Mouse (Mus musculus) CH12.LX (cell line): Measurements from ENCODE around the gene Vsig10. TPM values are rescaled to one million over a fixed set of nuclear protein-coding genes. Genes with fewer than 3 reads are reported as not detected.

Source experiments
- DNase-seq: peaks from one replicate; pipeline ENCODE4 v3.0.0-alpha.2; 2013; ENCODE audit errors: extremely low read depth
- H3K27ac ChIP-seq: 2 replicates; pipeline ENCODE4 v1.5.1; 2012; ENCODE audit warnings: low read depth, mild to moderate bottlenecking, control low read depth, moderate library complexity; ENCODE audit not compliant: insufficient read depth
- H3K27me3 ChIP-seq: replicated peaks from 2 replicates; pipeline ENCODE3; 2012; ENCODE audit warnings: inconsistent platforms
- H3K36me3 ChIP-seq, 2 experiments: replicated peaks in 1 of 2; 2 replicates each; pipeline versions ENCODE3 to v1.6.1; 2012; ENCODE audit warnings: inconsistent platforms in 1 of 2, low read length in 1 of 2, mild to moderate bottlenecking in 1 of 2, mixed read lengths in 1 of 2, moderate library complexity in 1 of 2; ENCODE audit not compliant: control insufficient read depth in 1 of 2, insufficient read depth in 1 of 2
- H3K4me1 ChIP-seq, 2 experiments: 2 replicates each; pipeline ENCODE4 v1.6.1; 2012; ENCODE audit warnings: inconsistent platforms in 1 of 2, moderate library complexity in 1 of 2; ENCODE audit not compliant: insufficient read depth in 2 of 2, control insufficient read depth in 1 of 2
- H3K4me2 ChIP-seq: 2 replicates; pipeline ENCODE4 v1.6.1; 2012; ENCODE audit warnings: low read depth, mild to moderate bottlenecking, control low read depth; ENCODE audit not compliant: poor library complexity, insufficient read depth, severe bottlenecking
- H3K4me3 ChIP-seq, 3 experiments: fragments of 150-350 bp in 1 of 3; sonication (generic) in 1 of 3; replicated peaks in 1 of 3; 2 replicates each; pipeline versions ENCODE3 to v1.5.1; 2011 to 2012; ENCODE audit warnings: low read depth in 2 of 3, low read length in 2 of 3, mild to moderate bottlenecking in 2 of 3, moderate library complexity in 2 of 3, control low read depth in 1 of 3, improper control_type of control experiment in 1 of 3, inconsistent platforms in 1 of 3, mixed read lengths in 1 of 3; ENCODE audit not compliant: poor library complexity in 1 of 3
- H3K79me2 ChIP-seq: replicated peaks from 2 replicates; pipeline ENCODE4 v1.6.1; 2012; ENCODE audit warnings: mild to moderate bottlenecking, moderate library complexity; ENCODE audit not compliant: control insufficient read depth, poor library complexity, insufficient read depth, severe bottlenecking; ENCODE audit errors: extremely low read depth
- H3K9ac ChIP-seq: 2 replicates; pipeline ENCODE4 v1.6.1; 2012; ENCODE audit warnings: low read depth, mild to moderate bottlenecking, control low read depth, moderate library complexity; ENCODE audit not compliant: insufficient read depth
- H3K9me3 ChIP-seq: replicated peaks from 2 replicates; pipeline ENCODE3; 2012; ENCODE audit warnings: low read length, inconsistent platforms, mixed read lengths
- BHLHE40 ChIP-seq: IDR thresholded peaks from 2 replicates; pipeline ENCODE4 v1.6.1; 2011; ENCODE audit warnings: mild to moderate bottlenecking, low read depth, low read length, improper control_type of control experiment
- CHD1 ChIP-seq: IDR thresholded peaks from 2 replicates; pipeline ENCODE4 v1.6.1; 2012; ENCODE audit warnings: low read depth, low read length, improper control_type of control experiment, inconsistent platforms
- CHD2 ChIP-seq: IDR thresholded peaks from 2 replicates; pipeline ENCODE4 v1.6.1; 2011; ENCODE audit warnings: low read length, improper control_type of control experiment
- E2F4 ChIP-seq: IDR thresholded peaks from 2 replicates; pipeline ENCODE4 v1.6.1; 2011; ENCODE audit warnings: low read depth, low read length, improper control_type of control experiment; ENCODE audit not compliant: insufficient replicate concordance
- ELF1 ChIP-seq: IDR thresholded peaks from 2 replicates; pipeline ENCODE4 v1.6.1; 2014; ENCODE audit warnings: low read depth, mild to moderate bottlenecking, inconsistent platforms, low read length, improper control_type of control experiment
- GABPA ChIP-seq: IDR thresholded peaks from 2 replicates; pipeline ENCODE4 v1.6.1; 2012; ENCODE audit warnings: low read depth, low read length, improper control_type of control experiment, inconsistent platforms; ENCODE audit not compliant: insufficient replicate concordance
- HCFC1 ChIP-seq: IDR thresholded peaks from 2 replicates; pipeline ENCODE4 v1.6.1; 2012; ENCODE audit warnings: low read depth, mild to moderate bottlenecking, inconsistent platforms, low read length, improper control_type of control experiment
- IRF4 ChIP-seq: IDR thresholded peaks from 2 replicates; pipeline ENCODE4 v1.6.1; 2014; ENCODE audit warnings: low read depth, mild to moderate bottlenecking, inconsistent platforms, low read length, improper control_type of control experiment
- JUN ChIP-seq: IDR thresholded peaks from 2 replicates; pipeline ENCODE4 v1.6.1; 2011; ENCODE audit warnings: low read depth, mild to moderate bottlenecking, low read length, improper control_type of control experiment, moderate library complexity; ENCODE audit not compliant: insufficient read depth
- MAZ ChIP-seq: IDR thresholded peaks from 2 replicates; pipeline ENCODE4 v1.6.1; 2012; ENCODE audit warnings: low read depth, mild to moderate bottlenecking, inconsistent platforms, low read length, improper control_type of control experiment, moderate library complexity
- MEF2A ChIP-seq: IDR thresholded peaks from 2 replicates; pipeline ENCODE4 v1.6.1; 2014; ENCODE audit warnings: low read depth, mild to moderate bottlenecking, inconsistent platforms, low read length, improper control_type of control experiment, borderline replicate concordance
- MXI1 ChIP-seq: IDR thresholded peaks from 2 replicates; pipeline ENCODE4 v1.6.1; 2011; ENCODE audit warnings: mild to moderate bottlenecking, low read depth, low read length, improper control_type of control experiment
- MYC ChIP-seq: IDR thresholded peaks from 2 replicates; pipeline ENCODE4 v1.6.1; 2011; ENCODE audit warnings: low read depth, mild to moderate bottlenecking, improper control_type of control experiment, low read length
- NELFE ChIP-seq: IDR thresholded peaks from 2 replicates; pipeline ENCODE4 v1.6.1; 2011; ENCODE audit warnings: low read depth, low read length, improper control_type of control experiment
- NRF1 ChIP-seq: IDR thresholded peaks from 2 replicates; pipeline ENCODE4 v1.6.1; 2014; ENCODE audit warnings: low read depth, mild to moderate bottlenecking, inconsistent platforms, low read length, improper control_type of control experiment, moderate library complexity
- POLR2A ChIP-seq: IDR thresholded peaks from 2 replicates; pipeline ENCODE4 v1.6.1; 2011; ENCODE audit warnings: low read depth, mild to moderate bottlenecking, improper control_type of control experiment, low read length
- RAD21 ChIP-seq: IDR thresholded peaks from 2 replicates; pipeline ENCODE4 v1.6.1; 2011; ENCODE audit warnings: low read depth, mild to moderate bottlenecking, low read length, improper control_type of control experiment, moderate library complexity
- SIN3A ChIP-seq: IDR thresholded peaks from 2 replicates; pipeline ENCODE4 v1.6.1; 2012; ENCODE audit warnings: low read length, improper control_type of control experiment, inconsistent platforms
- TBP ChIP-seq: conservative IDR thresholded peaks from 2 replicates; pipeline ENCODE4 v1.6.1; 2011; ENCODE audit warnings: low read depth, low read length, improper control_type of control experiment
- TCF12 ChIP-seq: IDR thresholded peaks from 2 replicates; pipeline ENCODE4 v1.6.1; 2014; ENCODE audit warnings: low read depth, mild to moderate bottlenecking, inconsistent platforms, low read length, improper control_type of control experiment
- UBTF ChIP-seq: IDR thresholded peaks from 2 replicates; pipeline ENCODE4 v1.6.1; 2012; ENCODE audit warnings: low read depth, mild to moderate bottlenecking, inconsistent platforms, low read length, improper control_type of control experiment, moderate library complexity
- USF1 ChIP-seq: IDR thresholded peaks from 2 replicates; pipeline ENCODE4 v1.6.1; 2014; ENCODE audit warnings: low read depth, mild to moderate bottlenecking, inconsistent platforms, low read length, improper control_type of control experiment
- ZMIZ1 ChIP-seq: IDR thresholded peaks from 2 replicates; pipeline ENCODE4 v1.6.1; 2012; ENCODE audit warnings: low read depth, mild to moderate bottlenecking, inconsistent platforms, low read length, improper control_type of control experiment
- ZNF384 ChIP-seq: IDR thresholded peaks from 2 replicates; pipeline ENCODE4 v1.6.1; 2012; ENCODE audit warnings: low read depth, low read length, improper control_type of control experiment, inconsistent platforms
- dilution Hi-C: fragments of 300-500 bp; cut with MboI; formaldehyde crosslinking; loops from 2 replicates; pipeline ENCODE4 v1.14.3; 2020; ENCODE audit warnings: low sequenced_read_pairs; ENCODE audit not compliant: extremely low pct_unique_long_range_greater_than_20kb, extremely low pct_ligation_motif_present
- in situ Hi-C: fragments of 300-500 bp; cut with MboI; formaldehyde crosslinking; loops from 3 replicates; pipeline ENCODE4 v1.14.3; 2019; ENCODE audit warnings: low sequenced_read_pairs, low pct_ligation_motif_present, low pct_unique_long_range_greater_than_20kb, mixed read lengths
- polyA plus RNA-seq: library from polyadenylated mRNA; unstranded; fragments of >175 nt; gene quantifications from 2 replicates; pipeline ENCODE4 v1.2.1, GENCODE M21; 2012; ENCODE audit warnings: low read depth; ENCODE audit not compliant: insufficient read length
- total RNA-seq, 2 experiments: library from RNA; depleted of rRNA; stranded (reverse); fragments of 300-350 nt in 1 of 2; fragments of >200 nt in 1 of 2; gene quantifications; 2 replicates each; pipeline ENCODE4 v1.2.3; 2012 to 2014

Vsig10 gene
- total RNA-seq (2012; rRNA removed), result 3.1 and 4.7 TPM in 2 replicates
- total RNA-seq (2014; rRNA removed), result 2.1 and 2.4 TPM in 2 replicates
- polyA plus RNA-seq, result 3.5 and 3.9 TPM in 2 replicates

- H3K4me3 ChIP-seq, result peak within 1 kb of the TSS; percentile 74 to 86 (median 76)
- peak within 1 kb of the TSS; percentile 79 for H3K4me2 ChIP-seq
- in situ Hi-C loops, result no loop called here
- TF ChIP-seq RAD21, result no peak
- no peak for TF ChIP-seq E2F4
- peak; percentile 94 for TF ChIP-seq UBTF
- peak; percentile 79; the same call in 1 of the 2 replicates for TF ChIP-seq MAZ
- TF ChIP-seq GABPA, result no peak
- TF ChIP-seq MEF2A, result no peak
- peak; percentile 47; the same call in 1 of the 2 replicates for TF ChIP-seq ELF1
- TF ChIP-seq CHD1, result peak; percentile 38; the same call in 1 of the 2 replicates
- TF ChIP-seq HCFC1, result no peak; the same call in 1 of the 2 replicates
- TF ChIP-seq MXI1, result peak; percentile 52
- peak; percentile 2; the same call in 1 of the 2 replicates for TF ChIP-seq BHLHE40
- TF ChIP-seq POLR2A, result peak; percentile 75
- TF ChIP-seq JUN, result no peak
- TF ChIP-seq IRF4, result no peak
- TF ChIP-seq ZNF384, result no peak
- no peak for TF ChIP-seq USF1
- TF ChIP-seq SIN3A, result peak; percentile 43; the same call in 1 of the 2 replicates
- TF ChIP-seq TCF12, result peak; percentile 66; the same call in 1 of the 2 replicates
- TF ChIP-seq TBP, result no peak
- TF ChIP-seq ZMIZ1, result peak; percentile 66
- TF ChIP-seq NRF1, result no peak
- TF ChIP-seq MYC, result no peak
- TF ChIP-seq CHD2, result peak; percentile 50
- TF ChIP-seq NELFE, result peak; percentile 71
- TF ChIP-seq, all 38 proteins: peak for 12
- Histone ChIP-seq H3K4me1 (peaks cover 15 to 31% of the 10 kb centered on the region in 2 experiments), H3K36me3 (peaks cover 0 to 3% of the 10 kb centered on the region in 2 experiments), H3K27me3 (peaks cover 19% of the 10 kb centered on the region), H3K27ac (peak within 1 kb of the TSS; percentile 9; the same call in 1 of the 2 replicates), H3K79me2 (no peaks in the 10 kb centered on the region), H3K9ac (peak within 1 kb of the TSS; percentile 81), H3K9me3 (no peaks in the 10 kb centered on the region)
- DNase-seq, result peak; percentile 34
- dilution Hi-C loops, result no loop called here
Observed at GRCm38 (mm10) chr5:117318741-117319629, at the start of gene Vsig10. TSS of gene Vsig10 (plus strand) at chr5:117319083.
